Mouse (Mus musculus): ENCODE data around the gene Gys1. TPM values are rescaled to one million over a fixed set of nuclear protein-coding genes. Genes with fewer than 3 reads are reported as not detected.
A peak's percentile ranks its signal among the peaks of the same experiment; 100 is the strongest.

The Gys1 gene
- total and polyA plus RNA-seq, 3 experiments: 22.1 to 44.8 (median 36.7) TPM

DNA sequence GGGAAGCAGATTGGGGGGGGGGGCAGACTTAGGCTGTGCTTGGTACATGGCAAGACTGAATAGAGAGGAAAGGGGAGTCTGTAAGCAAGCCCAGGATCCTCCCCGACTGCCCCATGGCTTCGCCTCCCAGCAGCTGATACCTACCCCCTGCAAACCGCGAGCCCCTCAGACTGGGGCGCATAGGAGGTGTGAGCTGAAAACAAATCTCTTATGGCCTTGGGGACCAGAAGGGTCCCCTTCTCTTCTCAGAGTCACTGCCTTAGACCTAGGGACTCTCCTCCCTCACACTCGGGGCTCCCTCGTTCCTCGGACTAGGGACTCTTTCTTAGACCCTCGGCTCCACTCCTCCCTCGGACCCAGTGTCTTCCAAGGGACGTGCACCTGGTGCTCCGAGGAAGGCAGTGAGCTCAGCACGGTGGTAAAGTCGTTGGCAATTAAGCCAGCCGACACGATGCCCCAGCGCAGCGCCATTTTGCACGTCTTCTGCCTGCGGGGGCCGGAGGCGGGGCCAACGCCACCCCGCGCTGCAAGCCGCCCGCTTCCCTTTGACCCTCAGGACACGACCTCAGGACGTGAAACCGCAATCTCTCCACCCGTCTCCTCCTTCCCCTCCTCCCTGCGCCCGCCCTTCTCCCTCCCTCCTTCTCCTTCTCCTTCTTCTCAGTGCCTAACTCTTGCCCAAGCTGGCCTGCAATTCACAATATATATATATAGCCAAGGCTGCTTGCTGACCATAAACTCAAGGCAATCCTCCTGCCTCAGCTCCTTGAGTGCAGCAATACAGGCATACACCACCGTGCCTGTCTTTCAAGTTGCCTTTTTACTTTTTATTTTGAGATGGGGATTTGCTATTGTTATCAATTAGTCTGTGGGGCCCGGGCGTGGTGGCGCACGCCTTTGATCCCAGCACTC, 53.9 kb downstream of the Gys1 start, which contains the start of gene Dhdh:
Gene Dhdh, minus strand, starts transcription at position 513 of the 912 bp plus-strand sequence.
- H3K27me3 ChIP-seq (ENCODE audit: insufficient read depth, low read length): no peaks in the 10 kb centered on the region
- peak within 1 kb of the TSS; percentile 70 for H3K4me3 ChIP-seq (ENCODE audit: low read depth, low read length)
- peaks cover 79% of the 10 kb centered on the region for H3K4me1 ChIP-seq (ENCODE audit: insufficient read depth, low read depth, low read length)
- no peaks in the 10 kb centered on the region for H3K9me3 ChIP-seq (replicated peaks)
- H3K36me3 ChIP-seq (replicated peaks): peaks cover 32% of the 10 kb centered on the region
- TF ChIP-seq GATA2 (IDR thresholded peaks at IDR 0.05; ENCODE audit: borderline replicate concordance, low read depth, low read length): no peak
- no peak for TF ChIP-seq GATA1 (IDR thresholded peaks at IDR 0.05; ENCODE audit: borderline replicate concordance, low read length)
- no peak for TF ChIP-seq POLR2AphosphoS5 (IDR thresholded peaks at IDR 0.05; ENCODE audit: insufficient replicate concordance, low read depth, low read length)
- no peak for TF ChIP-seq CTCF (IDR thresholded peaks at IDR 0.05; ENCODE audit: low read depth, low read length)
- no peak for TF ChIP-seq TAL1 (conservative IDR thresholded peaks at IDR 0.05; ENCODE audit: low read depth, low read length)
- DNase-seq (ENCODE audit: low spot score) (no peak), ATAC-seq (ENCODE audit: extremely low read depth, insufficient number of reproducible peaks, low FRiP score, poor library complexity, severe bottlenecking) (no peak)

DNA sequence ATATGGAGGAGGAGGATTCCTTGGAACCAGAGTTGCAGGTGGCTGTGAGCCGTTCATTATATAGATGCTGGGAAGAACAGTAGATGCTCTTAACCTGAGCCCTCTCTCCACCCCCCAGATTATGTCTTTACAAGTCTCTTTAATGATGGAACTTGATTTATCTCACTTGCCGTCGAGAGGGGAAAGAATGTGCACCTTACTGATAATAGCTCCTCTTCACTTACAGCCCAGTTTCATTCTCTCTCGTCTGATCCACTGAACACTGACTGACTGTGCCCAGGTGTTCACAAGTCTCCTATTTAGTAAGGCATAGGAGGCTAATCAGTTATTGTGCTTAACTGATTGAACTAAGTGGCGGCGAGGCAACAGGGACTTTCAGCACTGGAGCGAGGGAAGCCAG, 54.9 kb downstream of the Gys1 start:
- no peak for TF ChIP-seq GATA1 (IDR thresholded peaks at IDR 0.05; ENCODE audit: borderline replicate concordance, low read length)
- peak; percentile 77 for TF ChIP-seq TAL1 (conservative IDR thresholded peaks at IDR 0.05; ENCODE audit: low read depth, low read length)
- ATAC-seq (ENCODE audit: extremely low read depth, insufficient number of reproducible peaks, low FRiP score, poor library complexity, severe bottlenecking) (no peak), DNase-seq (ENCODE audit: low spot score) (no peak)
- Histone ChIP-seq H3K4me3 (ENCODE audit: low read depth, low read length) (peak overlapping the region; percentile 49; the same call in 1 of the 2 replicates), H3K4me1 (ENCODE audit: insufficient read depth, low read depth, low read length) (peaks cover 89% of the 10 kb centered on the region), H3K27me3 (ENCODE audit: insufficient read depth, low read length) (no peaks in the 10 kb centered on the region), H3K36me3 (replicated peaks) (peaks cover 41% of the 10 kb centered on the region), H3K9me3 (replicated peaks) (no peaks in the 10 kb centered on the region)

DNA sequence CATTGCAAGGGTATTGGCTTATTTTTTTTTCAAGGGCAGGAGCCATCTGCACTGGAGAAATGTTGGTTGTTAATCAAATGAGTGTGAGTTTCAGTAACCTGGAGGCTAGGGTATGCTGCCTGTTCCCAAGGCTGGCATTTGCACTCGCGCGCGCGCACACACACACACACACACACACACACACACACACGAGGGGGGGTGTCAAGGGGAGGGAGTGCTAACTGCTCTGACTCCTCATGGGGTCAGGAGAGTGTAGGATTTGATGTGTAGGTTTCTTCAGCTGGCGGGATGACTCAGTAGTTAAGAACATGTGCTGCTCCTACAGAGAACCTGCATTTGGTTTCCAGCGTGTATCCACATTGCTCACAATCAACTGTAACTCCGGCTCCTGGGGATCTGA, 56.2 kb downstream of the Gys1 start:
- no peak for ATAC-seq (ENCODE audit: extremely low read depth, insufficient number of reproducible peaks, low FRiP score, poor library complexity, severe bottlenecking)
- DNase-seq (ENCODE audit: low spot score): no peak
- no peak overlapping the region; the same call in 1 of the 2 replicates for H3K4me3 ChIP-seq (ENCODE audit: low read depth, low read length)

DNA sequence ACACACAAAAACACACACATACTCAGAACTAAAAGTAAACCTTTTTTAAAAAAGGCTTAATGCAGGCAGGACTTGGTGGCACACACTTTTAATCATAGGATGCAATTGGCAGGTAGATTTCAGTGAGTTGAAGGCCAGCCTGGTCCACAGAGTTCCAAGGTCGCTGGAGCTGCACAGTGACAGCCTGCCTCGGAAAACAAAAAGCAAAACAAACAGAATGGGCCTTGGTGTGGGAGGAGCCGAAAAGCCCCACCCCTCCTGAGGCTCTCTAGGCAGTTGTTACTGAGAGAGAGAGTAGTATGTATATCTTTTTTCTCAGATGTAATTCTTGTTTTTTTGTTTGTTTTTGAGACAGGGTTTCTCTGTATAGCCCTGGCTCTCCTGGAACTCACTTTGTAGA, 56.6 kb downstream of the Gys1 start:
- DNase-seq (ENCODE audit: low spot score): no peak
- Histone ChIP-seq H3K36me3 (replicated peaks) (peaks cover 50% of the 10 kb centered on the region), H3K27me3 (ENCODE audit: insufficient read depth, low read length) (no peaks in the 10 kb centered on the region), H3K4me1 (ENCODE audit: insufficient read depth, low read depth, low read length) (peaks cover 85% of the 10 kb centered on the region), H3K9me3 (replicated peaks) (no peaks in the 10 kb centered on the region), H3K4me3 (ENCODE audit: low read depth, low read length) (peak overlapping the region; percentile 47; the same call in 1 of the 2 replicates)
- ATAC-seq (ENCODE audit: extremely low read depth, insufficient number of reproducible peaks, low FRiP score, poor library complexity, severe bottlenecking): no peak
- no peak for TF ChIP-seq TAL1 (conservative IDR thresholded peaks at IDR 0.05; ENCODE audit: low read depth, low read length)
- TF ChIP-seq GATA1 (IDR thresholded peaks at IDR 0.05; ENCODE audit: borderline replicate concordance, low read length): no peak
- no peak for TF ChIP-seq POLR2AphosphoS5 (IDR thresholded peaks at IDR 0.05; ENCODE audit: insufficient replicate concordance, low read depth, low read length)
- TF ChIP-seq GATA2 (IDR thresholded peaks at IDR 0.05; ENCODE audit: borderline replicate concordance, low read depth, low read length): no peak
- no peak for TF ChIP-seq CTCF (IDR thresholded peaks at IDR 0.05; ENCODE audit: low read depth, low read length)

More for the DNA sequence above, 56.2 kb downstream of the Gys1 start:
- no peaks in the 10 kb centered on the region for H3K27me3 ChIP-seq (ENCODE audit: insufficient read depth, low read length)
- TF ChIP-seq TAL1 (conservative IDR thresholded peaks at IDR 0.05; ENCODE audit: low read depth, low read length) (no peak), GATA2 (IDR thresholded peaks at IDR 0.05; ENCODE audit: borderline replicate concordance, low read depth, low read length) (no peak), POLR2AphosphoS5 (IDR thresholded peaks at IDR 0.05; ENCODE audit: insufficient replicate concordance, low read depth, low read length) (no peak), GATA1 (IDR thresholded peaks at IDR 0.05; ENCODE audit: borderline replicate concordance, low read length) (no peak), CTCF (IDR thresholded peaks at IDR 0.05; ENCODE audit: low read depth, low read length) (no peak)
- peaks cover 89% of the 10 kb centered on the region for H3K4me1 ChIP-seq (ENCODE audit: insufficient read depth, low read depth, low read length)
- no peaks in the 10 kb centered on the region for H3K9me3 ChIP-seq (replicated peaks)
- peaks cover 48% of the 10 kb centered on the region for H3K36me3 ChIP-seq (replicated peaks)

DNA sequence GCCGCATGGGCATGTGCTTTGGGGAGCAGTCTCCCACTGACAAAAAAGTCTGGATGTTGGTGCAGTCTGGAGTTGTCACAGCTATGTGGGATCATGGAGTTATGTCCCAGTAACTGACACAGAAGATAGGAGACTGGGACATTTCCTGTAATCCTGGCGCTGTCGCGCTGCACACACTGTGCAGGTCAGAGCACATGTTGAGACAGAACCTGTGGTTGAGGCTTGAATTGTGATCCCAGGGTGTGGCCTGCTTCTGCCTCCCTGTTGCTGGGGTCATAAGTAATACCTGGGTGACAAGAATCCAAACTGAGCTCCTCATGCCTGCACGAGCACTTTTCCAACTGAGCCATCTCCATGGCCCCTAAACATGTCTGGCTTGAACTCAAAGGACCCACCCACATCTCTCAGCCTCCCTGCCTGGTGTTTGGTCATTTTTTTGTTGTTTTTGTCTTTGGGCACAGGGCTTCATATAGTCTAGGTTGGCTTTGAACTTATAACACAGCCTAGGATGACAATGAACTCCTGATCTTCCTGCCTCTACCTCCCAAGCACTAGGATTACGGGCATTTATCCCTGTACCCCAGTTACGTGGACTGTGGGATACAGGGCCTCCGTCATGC, 57.7 kb downstream of the Gys1 start:
- H3K27me3 ChIP-seq (ENCODE audit: insufficient read depth, low read length): no peaks in the 10 kb centered on the region
- TF ChIP-seq GATA2 (IDR thresholded peaks at IDR 0.05; ENCODE audit: borderline replicate concordance, low read depth, low read length) (no peak), TAL1 (conservative IDR thresholded peaks at IDR 0.05; ENCODE audit: low read depth, low read length) (no peak), GATA1 (IDR thresholded peaks at IDR 0.05; ENCODE audit: borderline replicate concordance, low read length) (no peak), CTCF (IDR thresholded peaks at IDR 0.05; ENCODE audit: low read depth, low read length) (no peak), POLR2AphosphoS5 (IDR thresholded peaks at IDR 0.05; ENCODE audit: insufficient replicate concordance, low read depth, low read length) (no peak)
- H3K4me3 ChIP-seq (ENCODE audit: low read depth, low read length): no peak overlapping the region
- ATAC-seq (ENCODE audit: extremely low read depth, insufficient number of reproducible peaks, low FRiP score, poor library complexity, severe bottlenecking) (no peak), DNase-seq (ENCODE audit: low spot score) (no peak)
- peaks cover 56% of the 10 kb centered on the region for H3K36me3 ChIP-seq (replicated peaks)
- H3K9me3 ChIP-seq (replicated peaks): no peaks in the 10 kb centered on the region
- H3K4me1 ChIP-seq (ENCODE audit: insufficient read depth, low read depth, low read length): peaks cover 75% of the 10 kb centered on the region

DNA sequence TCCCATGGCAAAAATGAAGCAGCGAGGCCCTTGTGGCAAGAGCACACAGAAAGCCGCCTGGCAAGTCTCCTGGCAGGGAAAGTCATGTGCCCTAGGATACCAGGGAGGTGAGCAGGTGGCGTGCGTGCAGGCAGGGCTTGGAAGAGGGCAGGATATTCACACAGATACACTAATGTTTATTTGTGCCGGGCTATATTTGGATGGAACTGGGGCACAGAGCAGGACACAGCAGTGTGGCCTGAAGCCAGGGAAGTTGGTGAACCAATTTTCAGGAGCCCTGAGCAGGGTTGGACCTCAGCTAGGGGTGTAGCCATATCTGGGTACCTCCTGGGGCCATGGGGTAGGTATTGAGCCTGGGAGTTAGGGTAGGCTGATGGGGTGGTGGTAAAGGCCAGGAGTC, 58.3 kb downstream of the Gys1 start:
- Histone ChIP-seq H3K4me1 (ENCODE audit: insufficient read depth, low read depth, low read length) (peaks cover 69% of the 10 kb centered on the region), H3K27me3 (ENCODE audit: insufficient read depth, low read length) (no peaks in the 10 kb centered on the region), H3K9me3 (replicated peaks) (no peaks in the 10 kb centered on the region), H3K4me3 (ENCODE audit: low read depth, low read length) (no peak overlapping the region), H3K36me3 (replicated peaks) (peaks cover 62% of the 10 kb centered on the region)
- TF ChIP-seq POLR2AphosphoS5 (IDR thresholded peaks at IDR 0.05; ENCODE audit: insufficient replicate concordance, low read depth, low read length) (no peak), GATA1 (IDR thresholded peaks at IDR 0.05; ENCODE audit: borderline replicate concordance, low read length) (no peak), TAL1 (conservative IDR thresholded peaks at IDR 0.05; ENCODE audit: low read depth, low read length) (no peak)
- ATAC-seq (ENCODE audit: extremely low read depth, insufficient number of reproducible peaks, low FRiP score, poor library complexity, severe bottlenecking) (no peak), DNase-seq (ENCODE audit: low spot score) (no peak)
